Mouse (Mus musculus) Muller cell, postnatal 12 days (primary cell): ENCODE results near the gene Taok3.
A peak's percentile ranks its signal among the peaks of the same experiment; 100 is the strongest.

Experiments used
- DNase-seq: peaks from one replicate; pipeline ENCODE4 v3.0.0-alpha.2; 2015; ENCODE audit errors: inconsistent ontology term

The Taok3 gene

GRCm38 (mm10) chr5:117146165-117146564, 26.2 kb downstream of the Taok3 start:
- DNase-seq, result no peak

GRCm38 (mm10) chr5:117147187-117148095, 27.5 kb downstream of the Taok3 start:
- no peak for DNase-seq

- no peak for DNase-seq
Observed at GRCm38 (mm10) chr5:117149054-117149942, 29.4 kb downstream of the Taok3 start.

GRCm38 (mm10) chr5:117150068-117150467, 30.1 kb downstream of the Taok3 start:
- no peak for DNase-seq

GRCm38 (mm10) chr5:117152944-117153343, 33.0 kb downstream of the Taok3 start:
- no peak for DNase-seq

- no peak for DNase-seq
Observed at GRCm38 (mm10) chr5:117153527-117154091, 33.7 kb downstream of the Taok3 start.

GRCm38 (mm10) chr5:117158335-117159018, 38.5 kb downstream of the Taok3 start:
- DNase-seq, result peak; percentile 95

GRCm38 (mm10) chr5:117159326-117159725, 39.4 kb downstream of the Taok3 start:
- no peak for DNase-seq

GRCm38 (mm10) chr5:117159805-117160291, 39.9 kb downstream of the Taok3 start:
- no peak for DNase-seq

- no peak for DNase-seq
Observed at GRCm38 (mm10) chr5:117160499-117160898, 40.6 kb downstream of the Taok3 start.

GRCm38 (mm10) chr5:117163790-117164189, 43.9 kb downstream of the Taok3 start:
- DNase-seq, result no peak

GRCm38 (mm10) chr5:117164516-117164915, 44.6 kb downstream of the Taok3 start:
- DNase-seq, result no peak

GRCm38 (mm10) chr5:117164923-117165322, 45.0 kb downstream of the Taok3 start:
- no peak for DNase-seq

- no peak for DNase-seq
Observed at GRCm38 (mm10) chr5:117165946-117166345, 46.0 kb downstream of the Taok3 start.

GRCm38 (mm10) chr5:117166811-117167365, 47.0 kb downstream of the Taok3 start:
- no peak for DNase-seq

GRCm38 (mm10) chr5:117168351-117169100, 48.6 kb downstream of the Taok3 start:
- no peak for DNase-seq

GRCm38 (mm10) chr5:117174057-117174456, 54.1 kb downstream of the Taok3 start:
- DNase-seq, result no peak

- no peak for DNase-seq
Observed at GRCm38 (mm10) chr5:117175896-117176295, 56.0 kb downstream of the Taok3 start.

GRCm38 (mm10) chr5:117178079-117178478, 58.1 kb downstream of the Taok3 start:
- DNase-seq, result no peak

GRCm38 (mm10) chr5:117178486-117178885, 58.6 kb downstream of the Taok3 start:
- no peak for DNase-seq
